Mouse (Mus musculus) kidney, postnatal 0 days (tissue): ENCODE measurements around the gene Kif3a. TPM values are rescaled to one million over a fixed set of nuclear protein-coding genes. Genes with fewer than 3 reads are reported as not detected.

Experiments used
- ATAC-seq: fragments of 200-750 bp; cut with Nextera tagmentation; replicated peaks from 2 replicates; pipeline ENCODE4 v1.8.0; 2017; ENCODE audit warnings: low read depth, moderate number of reproducible peaks, moderate TSS enrichment, moderate library complexity; ENCODE audit not compliant: low FRiP score
- DNase-seq: peaks from one replicate; pipeline ENCODE4 v3.0.0-alpha.2; 2016; ENCODE audit warnings: low spot score
- H3K27ac ChIP-seq: fragments of 300-500 bp; sonication (generic); 2 replicates; pipeline ENCODE4 v1.5.1; 2014; ENCODE audit warnings: mild to moderate bottlenecking
- H3K27me3 ChIP-seq: fragments of 300-500 bp; sonication (generic); 2 replicates; pipeline ENCODE4 v1.6.1; 2014; ENCODE audit warnings: low read length, mixed read lengths; ENCODE audit not compliant: insufficient read depth
- H3K36me3 ChIP-seq: fragments of 300-500 bp; sonication (generic); 2 replicates; pipeline ENCODE4 v1.6.1; 2014; ENCODE audit warnings: low read length, mixed read lengths; ENCODE audit not compliant: insufficient read depth
- H3K4me1 ChIP-seq: fragments of 300-500 bp; sonication (generic); replicated peaks from 2 replicates; pipeline ENCODE4 v1.6.1; 2014; ENCODE audit warnings: antibody characterized with exemption, low read length, mixed read lengths; ENCODE audit not compliant: insufficient read depth
- H3K4me2 ChIP-seq: fragments of 300-500 bp; sonication (generic); 2 replicates; pipeline ENCODE4 v1.6.1; 2014; ENCODE audit warnings: mild to moderate bottlenecking, low read length, moderate library complexity, mixed read lengths
- H3K4me3 ChIP-seq: fragments of 300-500 bp; sonication (generic); replicated peaks from 2 replicates; pipeline ENCODE4 v1.5.1; 2014; ENCODE audit warnings: low read depth, low read length
- H3K9ac ChIP-seq: fragments of 300-500 bp; sonication (generic); 2 replicates; pipeline ENCODE4 v1.6.1; 2014; ENCODE audit warnings: low read depth, low read length
- H3K9me3 ChIP-seq: fragments of 300-500 bp; sonication (generic); replicated peaks from 2 replicates; pipeline ENCODE4 v1.6.1; 2016; ENCODE audit warnings: low read length, inconsistent platforms, mixed read lengths
- CTCF ChIP-seq: IDR thresholded peaks from 2 replicates; pipeline ENCODE4 v1.5.1; 2016; ENCODE audit warnings: antibody characterized with exemption, low read depth, mild to moderate bottlenecking, moderate library complexity
- WGBS: fragments of 180-500 bp; shearing (Covaris S2); extraction: QIAGEN DNeasy Blood & Tissue Kit; methylation state at CpG from one replicate; pipeline ENCODE4 v1.1.7; 2014; 5-methylcytosine and 5-hydroxymethylcytosine counted together
- polyA plus RNA-seq: library from polyadenylated mRNA; unstranded; fragments of >200 nt; fragmentation: Nextera tagmentation; extraction: Ambion mirVana; gene quantifications from 2 replicates; pipeline ENCODE4 v1.2.1, GENCODE M21; 2015

The Kif3a gene
- polyA plus RNA-seq, 1 experiment from 2014 or later: 50.6 TPM

- TF ChIP-seq CTCF: no peak
- ATAC-seq: no peak
- no peaks in the 10 kb centered on the region for H3K36me3 ChIP-seq
- WGBS: 56% methylated on average over 4 of the region's 4 CpGs
- H3K4me1 ChIP-seq: no peaks in the 10 kb centered on the region
- DNase-seq: no peak
- H3K27ac ChIP-seq: no peak overlapping the region
- no peak overlapping the region for H3K4me3 ChIP-seq
- no peak overlapping the region for H3K9ac ChIP-seq
- no peak overlapping the region for H3K4me2 ChIP-seq
- H3K27me3 ChIP-seq: no peaks in the 10 kb centered on the region
- H3K9me3 ChIP-seq: no peaks in the 10 kb centered on the region
Measured at GRCm38 (mm10) chr11:53617562-53618109, 50.5 kb downstream of the Kif3a start.

- H3K4me2 ChIP-seq: no peak within 1 kb of the TSS
- no peaks in the 10 kb centered on the region for H3K27me3 ChIP-seq
- no peak within 1 kb of the TSS for H3K9ac ChIP-seq
- H3K4me1 ChIP-seq: no peaks in the 10 kb centered on the region
- no peak within 1 kb of the TSS for H3K4me3 ChIP-seq
- ATAC-seq: no peak
- DNase-seq: no peak
- 89% methylated on average over 7 of the region's 7 CpGs for WGBS
- H3K27ac ChIP-seq: no peak within 1 kb of the TSS
- no peak for TF ChIP-seq CTCF
- H3K9me3 ChIP-seq: no peaks in the 10 kb centered on the region
- no peaks in the 10 kb centered on the region for H3K36me3 ChIP-seq
Measured at GRCm38 (mm10) chr11:53618619-53619198, 51.5 kb downstream of the Kif3a start, which contains the start of gene Il4. Gene Il4 (minus strand): TSS chr11:53618669.

GRCm38 (mm10) chr11:53619428-53619827 is 52.2 kb downstream of the Kif3a start:
- Histone ChIP-seq H3K9me3 (no peaks in the 10 kb centered on the region), H3K9ac (no peak overlapping the region), H3K4me2 (no peak overlapping the region), H3K27me3 (no peaks in the 10 kb centered on the region), H3K4me1 (no peaks in the 10 kb centered on the region), H3K4me3 (no peak overlapping the region), H3K36me3 (no peaks in the 10 kb centered on the region), H3K27ac (no peak overlapping the region)
- WGBS: 68% methylated on average over 6 of the region's 6 CpGs
- TF ChIP-seq CTCF: no peak
- DNase-seq (no peak), ATAC-seq (no peak)

- no peak overlapping the region for H3K27ac ChIP-seq
- H3K27me3 ChIP-seq: no peaks in the 10 kb centered on the region
- H3K36me3 ChIP-seq: no peaks in the 10 kb centered on the region
- no peaks in the 10 kb centered on the region for H3K9me3 ChIP-seq
- no peak for TF ChIP-seq CTCF
- DNase-seq (no peak), ATAC-seq (no peak)
- H3K4me2 ChIP-seq: no peak overlapping the region
- H3K4me3 ChIP-seq: no peak overlapping the region
- H3K4me1 ChIP-seq: no peaks in the 10 kb centered on the region
- no peak overlapping the region for H3K9ac ChIP-seq
- 91% methylated on average over 4 of the region's 4 CpGs for WGBS
Measured at GRCm38 (mm10) chr11:53620094-53620493, 52.9 kb downstream of the Kif3a start.

GRCm38 (mm10) chr11:53621582-53622439 is 54.6 kb downstream of the Kif3a start:
- no peaks in the 10 kb centered on the region for H3K36me3 ChIP-seq
- H3K4me1 ChIP-seq: no peaks in the 10 kb centered on the region
- H3K9ac ChIP-seq: no peak overlapping the region
- no peaks in the 10 kb centered on the region for H3K9me3 ChIP-seq
- H3K27me3 ChIP-seq: no peaks in the 10 kb centered on the region
- no peak overlapping the region for H3K4me3 ChIP-seq
- no peak for TF ChIP-seq CTCF
- no peak overlapping the region for H3K4me2 ChIP-seq
- no peak for DNase-seq
- H3K27ac ChIP-seq: no peak overlapping the region
- 70% methylated on average over 11 of the region's 11 CpGs for WGBS
- ATAC-seq: no peak

- Histone ChIP-seq H3K4me3 (no peak overlapping the region), H3K27ac (no peak overlapping the region), H3K4me2 (no peak overlapping the region), H3K9ac (no peak overlapping the region), H3K27me3 (no peaks in the 10 kb centered on the region), H3K4me1 (no peaks in the 10 kb centered on the region), H3K36me3 (no peaks in the 10 kb centered on the region), H3K9me3 (no peaks in the 10 kb centered on the region)
- ATAC-seq (no peak), DNase-seq (no peak)
- no peak for TF ChIP-seq CTCF
- WGBS: 73% methylated on average over 6 of the region's 6 CpGs
Measured at GRCm38 (mm10) chr11:53622440-53622806, 55.2 kb downstream of the Kif3a start.
